Mouse (Mus musculus): Measurements from ENCODE around the gene Sox2. TPM values are rescaled to one million over a fixed set of nuclear protein-coding genes. Genes with fewer than 3 reads are reported as not detected.

Gene Sox2
- polyA plus RNA-seq, 1 experiment from 2014 or later = 0.08 TPM

- Histone ChIP-seq H3K4me3 (replicated peaks) (no peak overlapping the region), H3K4me1 (peaks cover 33% of the 10 kb centered on the region), H3K27ac (no peak overlapping the region), H3K4me2 (no peak overlapping the region), H3K27me3 (peaks cover 92% of the 10 kb centered on the region), H3K36me3 (no peaks in the 10 kb centered on the region), H3K9ac (no peak overlapping the region), H3K9me3 (replicated peaks) (no peaks in the 10 kb centered on the region)
- no peak for ATAC-seq (replicated peaks; ENCODE audit: low FRiP score)
- WGBS = under 1% methylated on average over 14 of the region's 14 CpGs
Observed at GRCm38 (mm10) chr3:34647688-34648087, 2.5 kb upstream of the Sox2 start.

- WGBS = under 1% methylated on average over 19 of the region's 19 CpGs
- Histone ChIP-seq H3K36me3 (no peaks in the 10 kb centered on the region), H3K4me1 (peaks cover 33% of the 10 kb centered on the region), H3K27me3 (peaks cover 92% of the 10 kb centered on the region), H3K4me2 (peak overlapping the region; percentile 76), H3K9me3 (replicated peaks) (no peaks in the 10 kb centered on the region), H3K27ac (no peak overlapping the region), H3K4me3 (replicated peaks) (peak overlapping the region; percentile 42; the same call in 1 of the 2 replicates), H3K9ac (no peak overlapping the region)
- no peak for ATAC-seq (replicated peaks; ENCODE audit: low FRiP score)
Observed at GRCm38 (mm10) chr3:34648105-34648832, 1.9 kb upstream of the Sox2 start.

- peak overlapping the region; percentile 42 for H3K4me3 ChIP-seq (replicated peaks)
- ATAC-seq (replicated peaks; ENCODE audit: low FRiP score) = peak; percentile 59; the same call in 1 of the 2 replicates
Observed at GRCm38 (mm10) chr3:34648833-34649719, 1.1 kb upstream of the Sox2 start.

GRCm38 (mm10) chr3:34650621-34651361, 586 bp downstream of the Sox2 start:
- peak overlapping the region; percentile 76 for H3K4me2 ChIP-seq
- H3K9me3 ChIP-seq (replicated peaks) = no peaks in the 10 kb centered on the region
- H3K4me3 ChIP-seq (replicated peaks) = peak overlapping the region; percentile 42
- no peaks in the 10 kb centered on the region for H3K36me3 ChIP-seq
- H3K27ac ChIP-seq = no peak overlapping the region
- peaks cover 93% of the 10 kb centered on the region for H3K27me3 ChIP-seq
- H3K4me1 ChIP-seq = peaks cover 33% of the 10 kb centered on the region
- WGBS = under 1% methylated on average over 67 of the region's 67 CpGs
- ATAC-seq (replicated peaks; ENCODE audit: low FRiP score) = peak; percentile 50
- H3K9ac ChIP-seq = no peak overlapping the region

More at GRCm38 (mm10) chr3:34648833-34649719, 1.1 kb upstream of the Sox2 start:
- Histone ChIP-seq H3K36me3 (no peaks in the 10 kb centered on the region), H3K9me3 (replicated peaks) (no peaks in the 10 kb centered on the region), H3K4me2 (peak overlapping the region; percentile 76), H3K27ac (no peak overlapping the region), H3K4me1 (peaks cover 33% of the 10 kb centered on the region), H3K9ac (no peak overlapping the region), H3K27me3 (peaks cover 92% of the 10 kb centered on the region)
- whole genome bisulfite sequencing = under 1% methylated on average over 50 of the region's 50 CpGs

GRCm38 (mm10) chr3:34651486-34652170, 1.4 kb downstream of the Sox2 start:
- ATAC-seq (replicated peaks; ENCODE audit: low FRiP score) = no peak
- no peak overlapping the region for H3K9ac ChIP-seq
- H3K9me3 ChIP-seq (replicated peaks) = no peaks in the 10 kb centered on the region
- peaks cover 94% of the 10 kb centered on the region for H3K27me3 ChIP-seq
- H3K27ac ChIP-seq = no peak overlapping the region
- no peak overlapping the region for H3K4me3 ChIP-seq (replicated peaks)
- H3K36me3 ChIP-seq = no peaks in the 10 kb centered on the region
- peak overlapping the region; percentile 76; the same call in 1 of the 2 replicates for H3K4me2 ChIP-seq
- 1% methylated on average over 26 of the region's 26 CpGs for WGBS
- peaks cover 33% of the 10 kb centered on the region for H3K4me1 ChIP-seq

GRCm38 (mm10) chr3:34652616-34653015, 2.4 kb downstream of the Sox2 start:
- Histone ChIP-seq H3K4me2 (no peak overlapping the region), H3K36me3 (no peaks in the 10 kb centered on the region), H3K9me3 (replicated peaks) (no peaks in the 10 kb centered on the region), H3K4me3 (replicated peaks) (no peak overlapping the region), H3K27ac (no peak overlapping the region), H3K9ac (no peak overlapping the region), H3K27me3 (peaks cover 94% of the 10 kb centered on the region), H3K4me1 (peaks cover 33% of the 10 kb centered on the region)
- 1% methylated on average over 14 of the region's 14 CpGs for WGBS
- ATAC-seq (replicated peaks; ENCODE audit: low FRiP score) = no peak

- WGBS = under 1% methylated on average over 26 of the region's 26 CpGs
- Histone ChIP-seq H3K4me3 (replicated peaks) (no peak overlapping the region), H3K4me2 (no peak overlapping the region), H3K9ac (no peak overlapping the region), H3K9me3 (replicated peaks) (no peaks in the 10 kb centered on the region), H3K27me3 (peaks cover 96% of the 10 kb centered on the region), H3K27ac (no peak overlapping the region), H3K4me1 (peaks cover 29% of the 10 kb centered on the region), H3K36me3 (no peaks in the 10 kb centered on the region)
- ATAC-seq (replicated peaks; ENCODE audit: low FRiP score) = no peak
Observed at GRCm38 (mm10) chr3:34653235-34653976, 3.2 kb downstream of the Sox2 start.

- ATAC-seq (replicated peaks; ENCODE audit: low FRiP score) = no peak
- no peak overlapping the region for H3K9ac ChIP-seq
- 3% methylated on average over 9 of the region's 9 CpGs for WGBS
- no peak overlapping the region for H3K4me3 ChIP-seq (replicated peaks)
- no peak overlapping the region for H3K27ac ChIP-seq
- H3K4me2 ChIP-seq = no peak overlapping the region
- no peaks in the 10 kb centered on the region for H3K9me3 ChIP-seq (replicated peaks)
- peaks cover 96% of the 10 kb centered on the region for H3K27me3 ChIP-seq
- peaks cover 23% of the 10 kb centered on the region for H3K4me1 ChIP-seq
- H3K36me3 ChIP-seq = no peaks in the 10 kb centered on the region
Observed at GRCm38 (mm10) chr3:34653977-34654500, 3.8 kb downstream of the Sox2 start.

GRCm38 (mm10) chr3:34654781-34655180, 4.6 kb downstream of the Sox2 start:
- Histone ChIP-seq H3K4me1 (peaks cover 15% of the 10 kb centered on the region), H3K27ac (no peak overlapping the region), H3K9me3 (replicated peaks) (no peaks in the 10 kb centered on the region), H3K4me2 (no peak overlapping the region), H3K4me3 (replicated peaks) (no peak overlapping the region), H3K27me3 (peaks cover 96% of the 10 kb centered on the region), H3K9ac (no peak overlapping the region), H3K36me3 (no peaks in the 10 kb centered on the region)
- WGBS = 31% methylated on average over 6 of the region's 6 CpGs
- ATAC-seq (replicated peaks; ENCODE audit: low FRiP score) = no peak

- no peak for ATAC-seq (replicated peaks; ENCODE audit: low FRiP score)
- no peaks in the 10 kb centered on the region for H3K9me3 ChIP-seq (replicated peaks)
- no peak overlapping the region for H3K4me3 ChIP-seq (replicated peaks)
- no peak overlapping the region for H3K27ac ChIP-seq
- 10% methylated on average over 11 of the region's 11 CpGs for WGBS
- H3K36me3 ChIP-seq = no peaks in the 10 kb centered on the region
- H3K4me2 ChIP-seq = no peak overlapping the region
- H3K4me1 ChIP-seq = peaks cover 8% of the 10 kb centered on the region
- H3K27me3 ChIP-seq = peaks cover 96% of the 10 kb centered on the region
- no peak overlapping the region for H3K9ac ChIP-seq
Observed at GRCm38 (mm10) chr3:34655311-34656075, 5.3 kb downstream of the Sox2 start.
